Mouse (Mus musculus): ENCODE results near the gene Tia1. TPM values are rescaled to one million over a fixed set of nuclear protein-coding genes. Genes with fewer than 3 reads are reported as not detected.

The Tia1 gene
- polyA plus RNA-seq, 1 experiment from 2014 or later = 299 TPM

DNA sequence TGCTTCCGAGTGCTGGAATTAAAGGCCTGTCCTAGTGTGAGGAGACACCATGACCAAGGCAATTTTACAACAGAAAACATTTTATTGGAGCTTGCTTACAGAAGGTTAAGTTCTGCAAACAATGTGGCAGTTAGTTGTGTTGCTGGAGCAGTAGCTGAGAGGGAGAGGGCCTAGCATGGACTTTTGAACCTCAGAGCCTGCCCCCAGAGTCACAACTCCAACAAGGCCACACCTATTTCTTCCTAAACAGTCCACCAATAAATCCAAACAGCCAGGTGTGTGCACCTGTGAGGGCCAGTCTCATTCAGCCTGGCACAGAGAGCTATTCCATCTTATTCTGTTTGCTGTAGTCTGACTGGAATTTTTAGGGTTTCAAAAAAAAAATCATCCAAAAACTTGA is 29.7 kb downstream of the Tia1 start:
- no peaks in the 10 kb centered on the region for H3K9me3 ChIP-seq (replicated peaks; ENCODE audit: control insufficient read depth, low read length)
- WGBS = 95% methylated on average over 1 of the region's 1 CpGs
- peaks cover 74% of the 10 kb centered on the region for H3K36me3 ChIP-seq (ENCODE audit: control insufficient read depth, insufficient read depth, low read length)
- H3K9ac ChIP-seq (ENCODE audit: low read length) = no peak overlapping the region
- no peak overlapping the region for H3K4me2 ChIP-seq (ENCODE audit: low read length)
- DNase-seq (ENCODE audit: low spot score) (no peak), ATAC-seq (no peak)
- H3K27me3 ChIP-seq (replicated peaks; ENCODE audit: control insufficient read depth, insufficient read depth, low read length) = no peaks in the 10 kb centered on the region
- H3K4me1 ChIP-seq (ENCODE audit: control insufficient read depth, insufficient read depth, low read length) = no peaks in the 10 kb centered on the region
- no peak overlapping the region for H3K27ac ChIP-seq (ENCODE audit: low read depth, low read length)
- no peak overlapping the region for H3K4me3 ChIP-seq (ENCODE audit: low read depth, low read length)

DNA sequence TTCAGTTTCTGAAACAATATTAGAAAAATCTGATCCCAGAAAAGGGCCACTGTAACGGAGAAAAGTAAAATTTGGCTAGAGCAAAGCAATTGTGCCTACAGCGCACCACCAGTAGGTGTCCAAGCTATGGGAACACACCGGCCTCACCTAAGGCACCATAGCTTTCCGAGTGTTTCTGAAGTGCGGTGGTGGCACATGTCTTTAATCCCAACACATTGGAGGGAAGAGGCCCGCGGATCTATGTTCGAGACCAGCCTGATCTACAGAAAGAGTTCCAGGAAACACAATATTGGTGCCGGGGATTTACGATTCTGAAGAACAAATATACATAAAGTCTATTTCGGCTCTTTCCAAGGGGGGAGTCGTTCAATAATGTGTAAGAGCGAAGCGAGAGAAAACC is 33.7 kb downstream of the Tia1 start:
- H3K27me3 ChIP-seq (replicated peaks; ENCODE audit: control insufficient read depth, insufficient read depth, low read length) = no peaks in the 10 kb centered on the region
- H3K4me2 ChIP-seq (ENCODE audit: low read length) = peak overlapping the region; percentile 79
- peaks cover 39% of the 10 kb centered on the region for H3K36me3 ChIP-seq (ENCODE audit: control insufficient read depth, insufficient read depth, low read length)
- H3K9me3 ChIP-seq (replicated peaks; ENCODE audit: control insufficient read depth, low read length) = no peaks in the 10 kb centered on the region
- ATAC-seq (peak; percentile 28; the same call in 1 of the 2 replicates), DNase-seq (ENCODE audit: low spot score) (peak; percentile 51)
- H3K4me3 ChIP-seq (ENCODE audit: low read depth, low read length) = peak overlapping the region; percentile 83
- peak overlapping the region; percentile 86 for H3K9ac ChIP-seq (ENCODE audit: low read length)
- WGBS = 3% methylated on average over 14 of the region's 14 CpGs
- H3K4me1 ChIP-seq (ENCODE audit: control insufficient read depth, insufficient read depth, low read length) = no peaks in the 10 kb centered on the region
- H3K27ac ChIP-seq (ENCODE audit: low read depth, low read length) = peak overlapping the region; percentile 87

DNA sequence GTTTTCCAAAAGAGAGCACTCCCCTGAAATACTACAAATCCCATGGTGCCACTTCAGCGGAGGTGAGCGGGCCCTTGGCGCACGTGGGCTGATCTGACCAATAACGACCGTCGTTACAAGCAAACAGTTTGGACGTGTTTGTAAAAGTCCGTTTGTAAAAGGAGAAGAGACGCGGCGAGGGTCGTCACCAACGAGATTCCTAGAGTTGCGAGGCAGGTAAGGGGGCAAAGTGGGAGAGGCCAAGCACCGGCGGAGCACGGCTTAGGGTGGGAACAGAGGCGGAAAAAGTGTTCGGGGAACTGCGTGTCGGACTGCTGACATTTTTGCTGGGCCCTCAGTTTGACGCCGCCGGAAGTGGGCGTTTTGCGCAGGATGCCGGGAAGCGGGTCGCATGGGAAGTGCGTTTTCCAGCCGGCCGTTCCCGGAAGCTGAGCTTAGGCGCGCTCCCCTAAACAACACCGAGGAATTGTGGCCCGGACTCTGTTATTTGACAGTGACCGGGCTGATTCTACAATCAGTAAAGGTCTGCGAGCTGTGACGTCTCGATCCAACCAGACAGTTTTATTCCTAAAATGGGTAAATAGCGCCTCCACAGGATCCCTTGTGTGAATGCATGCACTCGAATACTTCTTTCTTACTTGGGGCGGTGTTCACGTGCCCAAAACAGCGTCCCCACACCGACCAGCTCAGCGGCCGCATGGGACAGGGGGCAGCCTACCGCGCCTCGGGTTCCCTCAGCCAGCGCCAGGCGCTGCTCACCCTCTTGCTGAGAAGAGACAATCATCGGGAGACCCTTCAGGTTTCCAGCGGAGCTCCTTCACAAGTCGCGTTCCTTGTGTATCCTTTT is 34.5 kb downstream of the Tia1 start, which contains the start of gene C87436:
Gene C87436 (plus strand): TSS at position 103 of the 847 bp plus-strand sequence.
- peak within 1 kb of the TSS; percentile 87 for H3K27ac ChIP-seq (ENCODE audit: low read depth, low read length)
- no peaks in the 10 kb centered on the region for H3K9me3 ChIP-seq (replicated peaks; ENCODE audit: control insufficient read depth, low read length)
- ATAC-seq (peak; percentile 96), DNase-seq (ENCODE audit: low spot score) (peak; percentile 97)
- peak within 1 kb of the TSS; percentile 79 for H3K4me2 ChIP-seq (ENCODE audit: low read length)
- no peaks in the 10 kb centered on the region for H3K4me1 ChIP-seq (ENCODE audit: control insufficient read depth, insufficient read depth, low read length)
- under 1% methylated on average over 59 of the region's 59 CpGs for whole genome bisulfite sequencing
- peak within 1 kb of the TSS; percentile 83 for H3K4me3 ChIP-seq (ENCODE audit: low read depth, low read length)
- peaks cover 33% of the 10 kb centered on the region for H3K36me3 ChIP-seq (ENCODE audit: control insufficient read depth, insufficient read depth, low read length)
- peak within 1 kb of the TSS; percentile 86 for H3K9ac ChIP-seq (ENCODE audit: low read length)
- H3K27me3 ChIP-seq (replicated peaks; ENCODE audit: control insufficient read depth, insufficient read depth, low read length) = no peaks in the 10 kb centered on the region

DNA sequence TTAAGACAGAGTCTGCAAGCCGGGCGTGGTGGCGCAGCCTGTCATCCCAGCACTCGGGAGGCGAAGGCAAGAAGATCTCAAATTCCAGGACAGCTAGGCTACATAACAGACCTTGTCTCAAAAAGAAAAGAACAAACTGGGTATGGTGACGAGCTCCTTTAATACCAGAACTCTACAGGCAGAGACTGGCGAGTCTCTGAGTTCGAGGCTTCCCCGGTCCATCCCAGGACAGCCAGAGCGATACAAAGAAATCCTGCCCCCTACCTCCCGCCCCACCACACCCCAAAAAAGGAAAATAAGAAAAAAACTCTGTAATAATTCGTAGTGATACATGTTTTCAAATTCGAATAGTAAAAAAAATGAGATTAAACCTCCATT is 35.1 kb downstream of the Tia1 start:
- Histone ChIP-seq H3K4me3 (ENCODE audit: low read depth, low read length) (peak overlapping the region; percentile 83), H3K36me3 (ENCODE audit: control insufficient read depth, insufficient read depth, low read length) (peaks cover 33% of the 10 kb centered on the region), H3K9ac (ENCODE audit: low read length) (peak overlapping the region; percentile 86), H3K4me2 (ENCODE audit: low read length) (peak overlapping the region; percentile 79), H3K27me3 (replicated peaks; ENCODE audit: control insufficient read depth, insufficient read depth, low read length) (no peaks in the 10 kb centered on the region), H3K27ac (ENCODE audit: low read depth, low read length) (peak overlapping the region; percentile 87), H3K9me3 (replicated peaks; ENCODE audit: control insufficient read depth, low read length) (no peaks in the 10 kb centered on the region), H3K4me1 (ENCODE audit: control insufficient read depth, insufficient read depth, low read length) (no peaks in the 10 kb centered on the region)
- WGBS = 3% methylated on average over 13 of the region's 13 CpGs
- ATAC-seq (no peak), DNase-seq (ENCODE audit: low spot score) (no peak)

DNA sequence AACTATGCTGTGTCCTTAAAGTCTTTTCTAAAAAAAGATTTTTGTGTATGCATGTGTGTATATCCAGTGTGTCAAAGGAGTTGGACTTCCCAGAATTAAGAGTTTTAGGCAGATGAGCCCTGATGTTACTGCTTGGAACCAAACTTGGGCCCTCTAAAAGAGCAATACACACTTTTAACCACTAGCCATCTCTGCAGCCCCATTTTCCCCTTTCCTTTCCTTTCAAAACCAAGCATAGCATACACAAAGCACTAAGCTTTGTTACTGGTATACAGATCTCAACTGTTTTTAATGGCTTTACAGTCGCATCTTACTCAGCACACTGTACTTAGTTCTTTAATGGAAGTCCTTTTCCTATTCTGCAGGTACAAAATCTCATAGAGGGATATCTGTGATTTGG is 35.5 kb downstream of the Tia1 start:
- no peak for DNase-seq (ENCODE audit: low spot score)
- no peaks in the 10 kb centered on the region for H3K27me3 ChIP-seq (replicated peaks; ENCODE audit: control insufficient read depth, insufficient read depth, low read length)
- no peaks in the 10 kb centered on the region for H3K4me1 ChIP-seq (ENCODE audit: control insufficient read depth, insufficient read depth, low read length)
- no peaks in the 10 kb centered on the region for H3K9me3 ChIP-seq (replicated peaks; ENCODE audit: control insufficient read depth, low read length)
- H3K4me3 ChIP-seq (ENCODE audit: low read depth, low read length) = peak overlapping the region; percentile 83
- peak overlapping the region; percentile 86 for H3K9ac ChIP-seq (ENCODE audit: low read length)
- H3K36me3 ChIP-seq (ENCODE audit: control insufficient read depth, insufficient read depth, low read length) = peaks cover 33% of the 10 kb centered on the region
- 95% methylated on average over 1 of the region's 1 CpGs for WGBS
- H3K27ac ChIP-seq (ENCODE audit: low read depth, low read length) = no peak overlapping the region
- H3K4me2 ChIP-seq (ENCODE audit: low read length) = peak overlapping the region; percentile 79
- ATAC-seq = no peak

DNA sequence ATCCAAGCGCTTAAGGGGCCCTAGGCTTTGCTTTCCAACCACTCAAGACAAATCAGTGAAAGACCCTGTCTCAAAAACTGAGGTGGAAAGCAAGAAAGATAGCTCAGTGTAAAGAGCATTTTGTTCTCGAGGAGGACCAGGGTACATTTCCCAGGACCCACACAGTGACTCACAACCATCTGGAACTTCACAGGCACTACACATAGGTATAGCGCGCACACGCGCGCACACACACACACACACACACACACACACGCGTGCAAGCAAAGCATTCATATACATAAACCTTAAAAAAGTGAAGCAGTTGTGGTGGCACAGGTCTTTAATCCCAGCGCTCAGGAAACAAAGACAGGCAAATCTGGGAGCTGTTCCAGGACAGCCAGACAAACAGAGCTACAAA is 37.6 kb downstream of the Tia1 start:
- H3K27ac ChIP-seq (ENCODE audit: low read depth, low read length) = no peak overlapping the region
- no peak for ATAC-seq
- no peak overlapping the region for H3K4me2 ChIP-seq (ENCODE audit: low read length)
- H3K36me3 ChIP-seq (ENCODE audit: control insufficient read depth, insufficient read depth, low read length) = peaks cover 29% of the 10 kb centered on the region
- H3K4me3 ChIP-seq (ENCODE audit: low read depth, low read length) = no peak overlapping the region
- WGBS = 91% methylated on average over 10 of the region's 10 CpGs
- H3K27me3 ChIP-seq (replicated peaks; ENCODE audit: control insufficient read depth, insufficient read depth, low read length) = no peaks in the 10 kb centered on the region
- no peaks in the 10 kb centered on the region for H3K4me1 ChIP-seq (ENCODE audit: control insufficient read depth, insufficient read depth, low read length)
- DNase-seq (ENCODE audit: low spot score) = no peak
- no peak overlapping the region for H3K9ac ChIP-seq (ENCODE audit: low read length)
- H3K9me3 ChIP-seq (replicated peaks; ENCODE audit: control insufficient read depth, low read length) = no peaks in the 10 kb centered on the region

DNA sequence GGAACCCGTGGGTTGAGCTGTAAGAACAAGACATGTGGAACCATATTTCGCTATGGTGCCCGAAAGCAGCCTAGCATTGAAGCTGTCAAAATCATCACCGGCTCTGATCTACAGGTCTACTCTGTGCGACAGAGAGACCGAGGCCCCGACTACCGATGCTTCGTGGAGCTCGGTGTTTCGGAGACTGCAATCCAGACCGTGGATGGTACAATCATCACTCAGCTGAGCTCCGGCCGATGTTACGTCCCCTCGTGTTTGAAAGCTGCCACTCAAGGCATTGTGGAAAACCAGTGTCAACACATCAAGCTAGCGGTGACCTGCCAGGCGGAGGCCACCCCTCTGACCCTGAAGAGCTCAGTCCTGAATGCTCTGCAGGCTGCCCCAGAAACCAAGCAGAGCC is 41.5 kb downstream of the Tia1 start:
- H3K27ac ChIP-seq (ENCODE audit: low read depth, low read length) = no peak overlapping the region

DNA sequence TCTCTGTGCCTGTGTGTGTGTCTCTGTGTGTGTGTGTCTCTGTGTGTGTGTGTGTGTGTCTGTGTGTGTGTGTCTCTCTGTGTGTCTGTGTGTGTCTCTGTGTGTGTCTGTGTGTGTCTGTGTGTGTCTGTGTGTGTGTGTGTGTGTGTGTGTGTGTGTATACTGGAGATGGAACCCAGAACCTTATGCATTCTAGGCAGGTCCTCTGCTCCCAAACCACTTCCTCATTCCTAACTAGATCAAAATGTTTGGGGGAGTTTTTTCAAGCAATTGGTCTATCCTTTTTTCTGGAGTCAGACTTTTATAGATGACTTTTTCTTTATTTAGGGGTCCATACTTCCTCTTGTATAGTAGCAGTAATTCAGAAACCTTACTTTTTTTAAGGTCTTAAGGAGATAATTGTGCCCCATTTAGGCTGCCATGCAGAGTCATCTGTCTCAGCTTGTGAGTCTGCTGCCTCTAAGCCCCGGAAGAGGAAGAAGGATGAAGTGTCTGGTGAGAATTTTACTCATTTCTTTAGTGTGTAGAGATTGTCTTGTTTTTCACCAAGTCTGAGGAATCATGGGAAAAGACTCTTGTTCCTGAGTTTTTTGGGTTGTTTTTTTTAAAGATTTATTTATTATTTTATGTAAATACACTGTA is 43.0 kb downstream of the Tia1 start:
- H3K4me1 ChIP-seq (ENCODE audit: control insufficient read depth, insufficient read depth, low read length) = no peaks in the 10 kb centered on the region
- H3K36me3 ChIP-seq (ENCODE audit: control insufficient read depth, insufficient read depth, low read length) = peaks cover 65% of the 10 kb centered on the region
- no peaks in the 10 kb centered on the region for H3K9me3 ChIP-seq (replicated peaks; ENCODE audit: control insufficient read depth, low read length)
- H3K27ac ChIP-seq (ENCODE audit: low read depth, low read length) = no peak overlapping the region
- no peaks in the 10 kb centered on the region for H3K27me3 ChIP-seq (replicated peaks; ENCODE audit: control insufficient read depth, insufficient read depth, low read length)
- H3K9ac ChIP-seq (ENCODE audit: low read length) = no peak overlapping the region
- DNase-seq (ENCODE audit: low spot score) (no peak), ATAC-seq (no peak)
- H3K4me2 ChIP-seq (ENCODE audit: low read length) = no peak overlapping the region
- no peak overlapping the region for H3K4me3 ChIP-seq (ENCODE audit: low read depth, low read length)
- WGBS = 92% methylated on average over 1 of the region's 1 CpGs

More for the DNA sequence above, 41.5 kb downstream of the Tia1 start:
- H3K4me1 ChIP-seq (ENCODE audit: control insufficient read depth, insufficient read depth, low read length) = no peaks in the 10 kb centered on the region
- H3K27me3 ChIP-seq (replicated peaks; ENCODE audit: control insufficient read depth, insufficient read depth, low read length) = no peaks in the 10 kb centered on the region
- whole genome bisulfite sequencing = 97% methylated on average over 18 of the region's 18 CpGs
- peaks cover 56% of the 10 kb centered on the region for H3K36me3 ChIP-seq (ENCODE audit: control insufficient read depth, insufficient read depth, low read length)
- DNase-seq (ENCODE audit: low spot score) (no peak), ATAC-seq (no peak)
- H3K4me2 ChIP-seq (ENCODE audit: low read length) = no peak overlapping the region
- no peak overlapping the region for H3K4me3 ChIP-seq (ENCODE audit: low read depth, low read length)
- H3K9ac ChIP-seq (ENCODE audit: low read length) = no peak overlapping the region
- no peaks in the 10 kb centered on the region for H3K9me3 ChIP-seq (replicated peaks; ENCODE audit: control insufficient read depth, low read length)

DNA sequence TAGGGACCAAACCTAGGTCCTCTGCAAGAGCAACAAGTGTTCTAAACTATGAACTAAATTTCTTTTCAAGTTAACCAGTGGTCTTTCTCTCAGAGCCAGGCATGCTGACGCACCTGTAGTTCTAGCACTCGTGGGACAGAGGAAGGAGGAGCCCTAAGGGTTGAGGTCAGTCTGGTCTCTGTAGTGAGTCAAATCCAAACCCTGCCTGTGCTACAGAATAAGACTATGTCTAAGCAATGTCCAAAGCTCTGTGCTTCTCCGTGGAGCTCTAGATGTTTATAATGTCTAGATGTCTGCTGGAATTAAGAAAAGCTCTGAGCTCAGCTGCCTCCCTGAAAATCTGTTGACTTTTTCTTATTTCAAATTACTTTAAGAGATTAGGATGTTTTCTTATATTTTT is 52.7 kb downstream of the Tia1 start:
- Histone ChIP-seq H3K9me3 (replicated peaks; ENCODE audit: control insufficient read depth, low read length) (no peaks in the 10 kb centered on the region), H3K36me3 (ENCODE audit: control insufficient read depth, insufficient read depth, low read length) (peaks cover 70% of the 10 kb centered on the region), H3K4me2 (ENCODE audit: low read length) (no peak overlapping the region), H3K27me3 (replicated peaks; ENCODE audit: control insufficient read depth, insufficient read depth, low read length) (no peaks in the 10 kb centered on the region), H3K9ac (ENCODE audit: low read length) (no peak overlapping the region), H3K4me1 (ENCODE audit: control insufficient read depth, insufficient read depth, low read length) (no peaks in the 10 kb centered on the region), H3K27ac (ENCODE audit: low read depth, low read length) (no peak overlapping the region), H3K4me3 (ENCODE audit: low read depth, low read length) (no peak overlapping the region)
- 88% methylated on average over 3 of the region's 3 CpGs for WGBS
- DNase-seq (ENCODE audit: low spot score) = no peak
- no peak for ATAC-seq
